Mouse (Mus musculus): ENCODE results near the gene Gm27027. TPM values are rescaled to one million over a fixed set of nuclear protein-coding genes. Genes with fewer than 3 reads are reported as not detected.

Gene Gm27027
- total RNA-seq, 2 experiments from 2014 or later = not detected

DNA sequence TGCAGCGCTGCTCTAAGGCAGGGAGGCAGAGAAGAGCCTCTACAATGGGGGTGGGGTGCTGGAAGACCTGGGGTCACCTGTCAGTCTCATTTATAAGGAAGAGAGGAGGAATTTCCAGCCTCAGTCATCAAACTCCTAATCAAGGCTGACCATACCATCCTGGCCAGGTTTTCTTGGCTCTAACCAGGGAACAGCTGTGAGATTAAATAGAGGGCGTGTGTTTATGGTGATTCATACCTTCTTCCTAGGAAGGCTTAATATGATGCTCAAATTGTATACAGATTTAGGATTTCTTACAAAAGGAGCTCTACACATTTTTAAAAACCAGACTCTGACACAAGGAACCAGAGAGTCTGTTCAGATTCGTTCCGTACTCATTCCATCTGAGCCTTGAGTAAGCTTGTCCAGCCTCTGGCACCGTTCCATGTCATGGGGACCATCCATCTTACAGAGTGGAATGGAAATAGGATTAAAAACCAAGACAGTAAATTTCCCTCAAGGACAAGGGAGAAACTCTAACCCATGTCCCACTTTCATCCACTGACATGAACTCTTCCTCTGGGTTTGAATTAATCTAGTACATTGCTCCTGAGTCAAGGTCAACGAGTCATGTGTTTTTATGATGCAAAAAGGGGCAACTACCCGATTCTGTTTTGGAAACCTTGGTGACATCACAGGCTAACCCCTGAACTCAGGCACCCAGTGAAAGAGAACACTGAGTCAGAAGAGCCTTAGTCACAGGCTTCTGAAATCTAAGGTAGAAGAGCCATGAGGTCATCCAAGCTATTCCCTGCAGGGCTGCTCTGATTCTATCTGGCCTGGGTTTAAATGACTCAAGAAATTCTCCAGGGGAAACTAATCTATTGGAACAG, 16.7 kb downstream of the Gm27027 start:
- no peak for DNase-seq (ENCODE audit: low spot score in 2 of 2)
- intact Hi-C loops (cut with DNase I) = no loop called here

GRCm38 (mm10) chr2:93976436-93977252, 19.5 kb downstream of the Gm27027 start:
- DNase-seq (ENCODE audit: low spot score in 2 of 2) = peak; percentile 51 to 57
- intact Hi-C loops (cut with DNase I) = no loop called here

- DNase-seq (ENCODE audit: low spot score in 2 of 2) = no peak
These were observed 20.4 kb downstream of the Gm27027 start for GRCm38 (mm10) chr2:93975526-93976435.

GRCm38 (mm10) chr2:93975041-93975440, 21.1 kb downstream of the Gm27027 start:
- no peak for DNase-seq (ENCODE audit: low spot score in 2 of 2)
- intact Hi-C loops (cut with DNase I) = no loop called here

More at GRCm38 (mm10) chr2:93975526-93976435, 20.4 kb downstream of the Gm27027 start:
- intact Hi-C loops (cut with DNase I) = no loop called here

DNA sequence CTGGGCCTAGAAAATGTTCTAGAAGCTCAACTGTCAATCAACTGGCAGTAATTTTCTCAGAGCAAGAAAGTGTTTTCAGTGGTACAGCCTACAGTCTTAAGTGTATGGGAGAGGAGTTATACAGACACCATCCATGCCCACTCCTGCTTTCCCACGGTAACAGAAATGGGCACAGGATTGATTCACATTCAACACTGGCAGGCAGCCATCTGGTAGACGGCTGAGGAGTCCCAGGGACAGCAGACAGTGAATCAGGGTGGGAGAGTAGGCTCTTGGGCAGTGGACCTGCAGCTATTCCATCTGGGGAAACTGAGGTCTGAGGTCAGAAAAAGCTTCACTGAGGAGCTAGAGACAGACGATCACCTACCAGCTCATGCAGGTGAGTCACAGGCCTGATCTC, 24.5 kb downstream of the Gm27027 start:
- intact Hi-C loops (cut with DNase I) = no loop called here
- DNase-seq (ENCODE audit: low spot score in 2 of 2) = peak in 1 of 2 experiments; percentile 43

DNA sequence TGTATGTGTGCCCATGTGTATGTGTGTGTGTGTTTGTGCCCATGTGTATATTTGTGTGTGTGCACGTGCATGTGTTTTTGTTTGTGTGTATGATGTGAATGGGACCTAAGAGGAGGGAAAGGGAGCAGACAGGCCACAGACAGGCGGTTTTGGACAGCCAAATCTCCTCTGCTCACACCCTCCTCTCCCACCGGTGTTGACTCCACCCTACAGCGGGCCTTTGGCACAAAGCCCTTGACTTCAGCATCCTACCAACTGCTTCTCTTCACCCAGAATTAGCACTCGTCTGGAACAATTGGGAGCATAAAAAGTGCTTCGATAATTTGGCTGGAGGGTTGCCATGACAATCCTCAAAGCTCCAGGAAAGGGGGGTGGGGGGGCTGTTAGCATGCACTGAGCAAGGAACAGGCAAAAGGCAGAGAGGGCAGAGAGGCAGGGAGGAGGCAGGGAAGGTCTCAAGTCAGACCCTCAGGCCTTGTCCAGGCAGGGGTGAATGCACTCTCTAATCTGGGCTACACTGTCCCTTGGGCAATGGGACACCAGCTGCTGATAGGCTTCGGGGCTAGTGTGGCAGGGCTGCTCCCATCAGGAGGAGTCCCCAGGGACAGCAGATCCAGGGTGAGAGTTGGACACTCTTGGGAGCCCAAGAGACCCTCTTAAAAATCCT, 31.5 kb downstream of the Gm27027 start:
- DNase-seq (ENCODE audit: low spot score in 2 of 2) = peak; percentile 56 to 61
- intact Hi-C loops (cut with DNase I) = no loop called here

GRCm38 (mm10) chr2:93963802-93964201, 32.4 kb downstream of the Gm27027 start:
- intact Hi-C loops (cut with DNase I) = no loop called here
- DNase-seq (ENCODE audit: low spot score in 2 of 2) = no peak

- intact Hi-C loops (cut with DNase I) = no loop called here
- no peak for DNase-seq (ENCODE audit: low spot score in 2 of 2)
These were observed 34.4 kb downstream of the Gm27027 start for GRCm38 (mm10) chr2:93961716-93962115.

DNA sequence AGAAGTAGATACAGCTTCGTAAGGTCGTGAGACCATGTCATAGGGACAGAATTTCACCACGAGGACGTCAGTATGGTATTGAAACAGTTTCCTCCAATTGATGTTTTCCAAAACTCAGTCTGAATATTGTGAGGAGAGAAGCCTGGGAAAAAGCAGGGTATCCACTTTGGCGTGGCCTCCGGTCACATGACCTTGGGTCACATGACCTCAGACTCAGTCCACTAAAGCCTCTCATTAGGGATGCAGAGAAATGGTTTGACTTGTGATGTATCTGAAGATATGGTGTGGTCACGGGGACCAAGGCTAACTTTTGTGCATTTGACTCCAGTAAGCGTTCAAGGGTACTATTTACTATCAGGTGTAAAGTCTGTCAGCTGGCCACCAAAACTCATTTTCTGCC, 36.8 kb downstream of the Gm27027 start:
- no peak for DNase-seq (ENCODE audit: low spot score in 2 of 2)
- intact Hi-C loops (cut with DNase I) = loop anchor here (5.0 kb wide), 2 partner anchors 43 to 87 kb away; no protein-coding TSS in a partner anchor

GRCm38 (mm10) chr2:93958216-93958615, 37.9 kb downstream of the Gm27027 start:
- intact Hi-C loops (cut with DNase I) = loop anchor here (5.0 kb wide), 2 partner anchors 44 to 86 kb away; no protein-coding TSS in a partner anchor
- no peak for DNase-seq (ENCODE audit: low spot score in 2 of 2)

- intact Hi-C loops (cut with DNase I) = loop anchor here (5.0 kb wide), 2 partner anchors 45 to 85 kb away; no protein-coding TSS in a partner anchor
These were observed 38.4 kb downstream of the Gm27027 start for GRCm38 (mm10) chr2:93957785-93958175.

GRCm38 (mm10) chr2:93956908-93957784, 39.0 kb downstream of the Gm27027 start, which contains the start of gene Gm13889:
TSS of gene Gm13889 (minus strand) at chr2:93957201.
- DNase-seq (ENCODE audit: low spot score in 2 of 2) = peak; percentile 91 to 93
- intact Hi-C loops (cut with DNase I) = loop anchor here (1.0 to 5.0 kb wide), 3 partner anchors 29 to 85 kb away; no protein-coding TSS in a partner anchor

More at GRCm38 (mm10) chr2:93957785-93958175, 38.4 kb downstream of the Gm27027 start:
- DNase-seq (ENCODE audit: low spot score in 2 of 2) = no peak

DNA sequence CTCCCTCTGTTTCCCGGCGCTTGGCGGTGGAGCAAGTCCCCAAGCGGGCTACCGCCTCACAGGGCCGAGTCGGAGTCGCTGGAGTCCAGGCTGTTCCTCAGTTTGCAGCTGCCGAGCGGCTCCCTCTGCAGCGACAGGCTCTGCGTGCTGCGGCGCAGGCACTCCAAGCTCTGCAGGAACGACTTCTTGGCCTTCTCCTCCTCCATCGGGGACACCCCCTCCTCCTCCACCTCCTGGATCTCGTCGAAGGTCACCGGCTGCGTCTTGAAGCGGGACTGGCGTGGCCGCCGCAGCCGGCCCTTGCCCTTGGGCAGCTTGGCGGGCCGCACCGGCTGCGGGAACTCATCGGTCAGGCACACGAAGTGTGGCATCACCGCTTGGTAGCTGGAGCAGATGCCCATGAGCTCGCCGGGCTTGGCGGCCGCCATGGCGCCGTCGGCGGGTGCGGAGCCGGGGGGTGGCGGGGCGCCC, 39.8 kb downstream of the Gm27027 start:
- intact Hi-C loops (cut with DNase I) = loop anchor here (1.0 to 5.0 kb wide), 3 partner anchors 28 to 84 kb away; no protein-coding TSS in a partner anchor
- DNase-seq (ENCODE audit: low spot score in 2 of 2) = peak in 1 of 2 experiments; percentile 61

DNA sequence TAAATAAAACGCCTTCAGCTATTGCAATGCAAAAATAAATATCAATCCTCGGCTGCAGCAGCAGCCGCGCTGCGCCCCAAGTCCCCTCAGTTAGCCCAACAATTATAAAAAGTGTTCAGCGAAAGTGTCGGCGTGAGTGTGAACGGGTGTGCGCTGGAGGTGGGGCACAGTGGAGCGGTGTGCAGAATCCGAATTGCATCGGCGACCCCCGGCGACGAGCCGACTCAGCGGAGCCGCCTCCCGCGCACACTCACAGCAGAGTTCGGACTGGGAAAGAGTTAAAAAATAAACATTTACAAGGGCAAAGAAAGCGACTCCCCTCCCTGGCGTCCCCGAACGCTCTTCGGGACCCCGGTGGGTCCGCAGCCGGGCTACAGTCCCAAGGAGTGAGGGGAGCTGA, 40.3 kb downstream of the Gm27027 start:
- DNase-seq (ENCODE audit: low spot score in 2 of 2) = no peak
- intact Hi-C loops (cut with DNase I) = loop anchor here (1.0 to 5.0 kb wide), 3 partner anchors 28 to 84 kb away; no protein-coding TSS in a partner anchor

DNA sequence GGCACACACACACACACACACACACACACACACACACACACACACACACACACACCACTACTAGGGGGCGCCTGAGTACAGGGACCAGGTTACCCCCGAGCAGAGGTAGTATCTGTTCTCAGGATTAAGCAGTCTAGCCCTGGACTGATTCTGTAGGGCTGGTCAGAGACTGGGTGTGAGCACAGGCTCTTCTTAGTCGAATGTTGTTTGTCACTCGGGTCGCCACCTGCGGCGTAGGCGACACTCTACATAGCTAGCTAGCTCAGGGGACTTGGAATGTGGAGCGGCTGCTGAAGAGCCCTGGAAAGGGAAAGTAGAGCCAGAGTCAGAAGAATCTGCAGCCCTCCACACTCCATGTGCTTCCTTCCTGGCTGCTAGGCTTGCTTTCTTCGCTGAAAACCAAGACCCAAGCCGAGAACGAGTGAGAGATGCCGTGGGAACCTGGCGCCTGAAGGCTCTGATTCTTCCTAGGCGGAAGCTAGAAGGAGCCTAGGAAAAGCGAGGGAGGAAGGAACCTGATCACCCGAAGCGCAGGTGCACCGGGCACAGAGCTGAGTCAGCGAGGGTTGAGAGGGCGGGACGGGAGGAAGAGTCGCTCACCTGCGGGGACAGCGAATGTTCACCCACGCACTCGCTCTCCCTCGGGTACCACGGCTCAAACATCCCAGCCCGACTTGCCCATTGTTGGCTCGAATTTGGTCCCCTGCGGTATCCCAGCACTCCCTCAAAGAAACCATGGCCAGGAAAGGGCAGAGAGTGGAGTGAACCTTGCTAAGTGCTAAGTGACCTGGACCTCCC, 41.2 kb downstream of the Gm27027 start:
- intact Hi-C loops (cut with DNase I) = loop anchor here (5.0 kb wide), 2 partner anchors 47 to 83 kb away; no protein-coding TSS in a partner anchor

GRCm38 (mm10) chr2:93953726-93954125, 42.4 kb downstream of the Gm27027 start:
- DNase-seq (ENCODE audit: low spot score in 2 of 2) = peak; percentile 40 to 63
- intact Hi-C loops (cut with DNase I) = no loop called here

More for the DNA sequence above, 41.2 kb downstream of the Gm27027 start:
- peak in 1 of 2 experiments; percentile 42 for DNase-seq (ENCODE audit: low spot score in 2 of 2)
